Mouse (Mus musculus): ENCODE results near the gene Dtx2.
"Not testable (repeated sequence)": the region's sequence is repeated elsewhere in the genome, so short reads cannot be mapped to it uniquely, and the experiment has no call there.

Gene Dtx2

GRCm38 (mm10) chr5:136027612-136028311, 33.2 kb downstream of the Dtx2 start:
- no peak for DNase-seq

GRCm38 (mm10) chr5:136034868-136035267, 40.3 kb downstream of the Dtx2 start:
- DNase-seq = no peak

GRCm38 (mm10) chr5:136035285-136035684, 40.7 kb downstream of the Dtx2 start:
- no peak for DNase-seq

GRCm38 (mm10) chr5:136036667-136037066, 42.1 kb downstream of the Dtx2 start:
- no peak for DNase-seq

GRCm38 (mm10) chr5:136038258-136039214, 43.9 kb downstream of the Dtx2 start, which contains the start of gene Upk3b:
Upk3b (plus strand) TSS chr5:136038496.
- DNase-seq = no peak

GRCm38 (mm10) chr5:136040210-136040609, 45.6 kb downstream of the Dtx2 start:
- DNase-seq = no peak

- no peak for DNase-seq
These were observed 46.7 kb downstream of the Dtx2 start for GRCm38 (mm10) chr5:136041260-136041659.

- no peak for DNase-seq
These were observed 47.1 kb downstream of the Dtx2 start for GRCm38 (mm10) chr5:136041666-136042065.

GRCm38 (mm10) chr5:136044865-136045264, 50.3 kb downstream of the Dtx2 start:
- no peak for DNase-seq

GRCm38 (mm10) chr5:136045408-136045807, 50.8 kb downstream of the Dtx2 start:
- DNase-seq = no peak

GRCm38 (mm10) chr5:136045987-136046386, 51.4 kb downstream of the Dtx2 start:
- peak; percentile 78 for DNase-seq

- not testable (repeated sequence) for DNase-seq
These were observed 53.9 kb downstream of the Dtx2 start for GRCm38 (mm10) chr5:136048541-136048940.

GRCm38 (mm10) chr5:136049926-136050325, 55.3 kb downstream of the Dtx2 start:
- no peak for DNase-seq

- peak; percentile 89 for DNase-seq
These were observed 56.9 kb downstream of the Dtx2 start for GRCm38 (mm10) chr5:136051231-136052085.

GRCm38 (mm10) chr5:136052861-136053655, 58.5 kb downstream of the Dtx2 start:
- DNase-seq = peak; percentile 71

- no peak for DNase-seq
These were observed 59.9 kb downstream of the Dtx2 start, which contains the start of gene Upk3bl for GRCm38 (mm10) chr5:136054301-136055077. Upk3bl (plus strand) TSS chr5:136054492.

GRCm38 (mm10) chr5:136056062-136056461, 61.5 kb downstream of the Dtx2 start:
- DNase-seq = no peak

GRCm38 (mm10) chr5:136057085-136057484, 62.5 kb downstream of the Dtx2 start:
- DNase-seq = no peak

GRCm38 (mm10) chr5:136061567-136061966, 67.0 kb downstream of the Dtx2 start:
- DNase-seq = peak; percentile 68

GRCm38 (mm10) chr5:136063920-136064319, 69.3 kb downstream of the Dtx2 start:
- no peak for DNase-seq
